Mouse (Mus musculus) liver, embryonic 16.5 days (tissue): Measurements from ENCODE around the gene Rcan3. TPM values are rescaled to one million over a fixed set of nuclear protein-coding genes. Genes with fewer than 3 reads are reported as not detected.
A peak's percentile ranks its signal among the peaks of the same experiment; 100 is the strongest.

ENCODE experiments used
- microRNA counts: library from miRNA; unstranded; fragments of <30 nt; microRNA quantifications from one replicate; lab custom pipeline; 2016
- microRNA-seq: library from miRNA; unstranded; fragments of <30 nt; microRNA quantifications from one replicate; pipeline ENCODE4, GENCODE M21; 2016
- polyA plus RNA-seq: library from polyadenylated mRNA; unstranded; fragments of >200 nt; fragmentation: Nextera tagmentation; extraction: Ambion mirVana; gene quantifications from 2 replicates; pipeline ENCODE4 v1.2.1, GENCODE M21; 2015

Rcan3 gene
- polyA plus RNA-seq, 1 experiment from 2014 or later = 3.5 TPM

MicroRNAs within 50 kb of the gene (microRNA counts, 519-probe panel; counts per million panel counts)
- microRNA mmu-miR-700 (lab: Ali Mortazavi, UCI) = 2,072 counts per million, percentile 30 among the panel's probes with 10 or more counts

Small RNAs within 50 kb of the gene (microRNA-seq; reads per million reads assigned to microRNA genes)
- 183 reads per million, percentile 59 among the genes with 10 or more reads in this experiment for gene Mir700

Other genes starting within 250 kb of the Rcan3 start
- gene Clic4, start 161.0 kb downstream of the Rcan3 start, polyA plus RNA-seq = 109 and 110 TPM in 2 replicates
- 93.8 and 95.3 TPM in 2 replicates for gene Srrm1, start 80.5 kb downstream of the Rcan3 start, polyA plus RNA-seq
- gene Ncmap, start 35.6 kb downstream of the Rcan3 start, polyA plus RNA-seq = 0.08 and 0.19 TPM in 2 replicates
- not detected in 2 replicates for gene Stpg1, start 60.9 kb upstream of the Rcan3 start, polyA plus RNA-seq
- 2.7 and 3.2 TPM in 2 replicates for gene Nipal3, start 61.2 kb upstream of the Rcan3 start, polyA plus RNA-seq
- gene Grhl3, start 139.8 kb upstream of the Rcan3 start, polyA plus RNA-seq = 0.37 and 0.61 TPM in 2 replicates